Mouse (Mus musculus): Measurements from ENCODE around the gene Nudt2. TPM values are rescaled to one million over a fixed set of nuclear protein-coding genes. Genes with fewer than 3 reads are reported as not detected.

Gene Nudt2
- polyA plus RNA-seq, 1 experiment from 2014 or later: 64.7 TPM

DNA sequence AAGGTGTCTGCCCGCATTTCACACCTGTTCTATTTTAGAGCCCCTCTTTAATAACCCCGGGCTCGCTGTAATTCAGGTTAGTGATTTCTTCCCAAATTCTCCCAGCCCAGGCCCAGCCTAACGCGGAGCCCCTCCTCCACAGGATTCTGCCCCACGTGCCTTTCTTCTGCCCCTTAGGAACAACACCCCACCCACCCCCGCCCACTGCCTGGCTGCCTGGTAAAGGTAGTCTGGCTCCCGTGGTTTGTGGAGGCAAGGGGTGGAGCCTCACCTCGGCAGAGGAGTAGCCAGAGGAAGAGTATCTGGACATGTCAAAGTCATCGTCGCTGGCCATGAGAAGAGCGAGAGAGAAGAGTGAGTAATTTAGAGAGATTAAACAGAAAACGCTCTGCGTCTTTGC, 55.7 kb downstream of the Nudt2 start:
- Histone ChIP-seq H3K4me2 (ENCODE audit: low read depth, low read length, severe bottlenecking) (no peak overlapping the region), H3K9me3 (ENCODE audit: control insufficient read depth, low read length) (no peaks in the 10 kb centered on the region), H3K36me3 (ENCODE audit: control insufficient read depth, insufficient read depth, low read length) (no peaks in the 10 kb centered on the region), H3K9ac (ENCODE audit: low read length) (no peak overlapping the region), H3K27me3 (ENCODE audit: control insufficient read depth, insufficient read depth, low read length) (no peaks in the 10 kb centered on the region), H3K4me1 (replicated peaks; ENCODE audit: control insufficient read depth, insufficient read depth, low read length) (no peaks in the 10 kb centered on the region), H3K27ac (ENCODE audit: low read depth, low read length) (no peak overlapping the region), H3K4me3 (ENCODE audit: low read depth, low read length) (no peak overlapping the region)
- DNase-seq (ENCODE audit: low spot score): no peak
- ATAC-seq (replicated peaks; ENCODE audit: low FRiP score): no peak
- 46% methylated on average over 14 of the region's 14 CpGs for WGBS

DNA sequence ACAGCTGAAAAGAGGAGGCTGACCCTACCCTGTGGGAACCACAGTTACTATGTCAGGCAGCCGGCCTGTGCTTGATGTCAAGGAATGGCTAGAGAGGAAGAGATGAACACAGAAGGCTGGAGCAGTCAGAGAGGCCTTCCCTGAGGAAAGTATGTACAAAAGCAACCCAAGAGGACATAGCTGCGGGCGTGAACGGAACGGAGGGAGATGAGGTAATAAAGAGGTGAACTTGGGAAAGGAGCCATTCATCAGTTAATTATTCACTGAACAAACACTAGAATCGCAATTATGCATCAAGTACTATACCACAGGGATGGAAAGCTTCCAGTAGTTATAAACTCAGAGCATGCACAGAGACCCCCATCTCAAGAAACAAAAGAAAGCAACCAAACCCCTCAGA, 57.2 kb downstream of the Nudt2 start:
- H3K9ac ChIP-seq (ENCODE audit: low read length): no peak overlapping the region
- no peak for DNase-seq (ENCODE audit: low spot score)
- no peak overlapping the region for H3K27ac ChIP-seq (ENCODE audit: low read depth, low read length)
- 81% methylated on average over 6 of the region's 6 CpGs for WGBS
- H3K4me2 ChIP-seq (ENCODE audit: low read depth, low read length, severe bottlenecking): no peak overlapping the region
- peaks cover 7% of the 10 kb centered on the region for H3K4me1 ChIP-seq (replicated peaks; ENCODE audit: control insufficient read depth, insufficient read depth, low read length)
- no peak overlapping the region for H3K4me3 ChIP-seq (ENCODE audit: low read depth, low read length)
- H3K9me3 ChIP-seq (ENCODE audit: control insufficient read depth, low read length): no peaks in the 10 kb centered on the region
- H3K36me3 ChIP-seq (ENCODE audit: control insufficient read depth, insufficient read depth, low read length): no peaks in the 10 kb centered on the region
- H3K27me3 ChIP-seq (ENCODE audit: control insufficient read depth, insufficient read depth, low read length): no peaks in the 10 kb centered on the region
- ATAC-seq (replicated peaks; ENCODE audit: low FRiP score): no peak

DNA sequence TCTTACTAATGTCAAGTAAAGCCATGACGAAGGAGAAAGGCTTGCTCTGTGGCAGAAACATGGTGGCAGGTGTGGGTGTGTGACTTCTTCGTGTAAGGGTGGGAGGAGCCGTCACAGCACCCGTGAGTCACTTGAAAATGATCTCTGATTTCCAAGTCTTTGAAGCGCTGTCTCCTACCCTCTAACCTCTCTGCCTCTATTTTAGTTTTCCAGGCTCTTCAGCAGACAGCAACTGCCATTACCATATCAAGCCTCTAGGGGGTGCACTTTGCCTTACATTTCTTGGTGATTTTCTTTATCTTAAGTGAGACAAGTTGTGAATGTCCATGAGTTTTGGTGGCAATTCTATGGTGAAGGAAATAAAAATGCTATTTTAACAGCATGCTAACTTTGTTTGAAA, 57.8 kb downstream of the Nudt2 start:
- no peak for ATAC-seq (replicated peaks; ENCODE audit: low FRiP score)
- 53% methylated on average over 5 of the region's 5 CpGs for WGBS
- Histone ChIP-seq H3K27me3 (ENCODE audit: control insufficient read depth, insufficient read depth, low read length) (no peaks in the 10 kb centered on the region), H3K4me2 (ENCODE audit: low read depth, low read length, severe bottlenecking) (no peak overlapping the region), H3K36me3 (ENCODE audit: control insufficient read depth, insufficient read depth, low read length) (no peaks in the 10 kb centered on the region), H3K9ac (ENCODE audit: low read length) (no peak overlapping the region), H3K4me3 (ENCODE audit: low read depth, low read length) (no peak overlapping the region), H3K27ac (ENCODE audit: low read depth, low read length) (no peak overlapping the region), H3K9me3 (ENCODE audit: control insufficient read depth, low read length) (no peaks in the 10 kb centered on the region), H3K4me1 (replicated peaks; ENCODE audit: control insufficient read depth, insufficient read depth, low read length) (peaks cover 8% of the 10 kb centered on the region)
- no peak for DNase-seq (ENCODE audit: low spot score)

DNA sequence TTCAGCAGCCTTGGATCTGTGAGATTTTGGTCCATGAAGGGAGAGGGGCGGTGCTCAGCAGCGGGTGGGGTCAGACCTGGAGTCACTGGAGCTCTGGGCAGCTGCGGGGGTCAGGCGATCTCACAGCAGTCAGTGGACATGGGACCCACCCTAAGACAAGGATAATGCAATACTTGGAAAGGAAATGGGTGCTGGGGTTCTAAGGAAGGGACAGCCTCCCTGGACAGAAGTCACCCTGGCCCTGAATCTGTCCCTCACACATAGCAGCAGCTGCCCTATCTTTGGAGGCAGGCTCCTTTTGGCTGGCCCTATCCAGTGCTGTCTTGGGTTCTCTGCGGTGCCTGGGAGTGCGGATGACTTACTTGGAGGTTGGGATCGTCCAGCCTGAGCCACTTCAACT, 58.9 kb downstream of the Nudt2 start:
- Histone ChIP-seq H3K9ac (ENCODE audit: low read length) (no peak overlapping the region), H3K4me2 (ENCODE audit: low read depth, low read length, severe bottlenecking) (no peak overlapping the region), H3K27me3 (ENCODE audit: control insufficient read depth, insufficient read depth, low read length) (no peaks in the 10 kb centered on the region), H3K36me3 (ENCODE audit: control insufficient read depth, insufficient read depth, low read length) (no peaks in the 10 kb centered on the region), H3K27ac (ENCODE audit: low read depth, low read length) (no peak overlapping the region), H3K4me1 (replicated peaks; ENCODE audit: control insufficient read depth, insufficient read depth, low read length) (peaks cover 15% of the 10 kb centered on the region), H3K9me3 (ENCODE audit: control insufficient read depth, low read length) (no peaks in the 10 kb centered on the region), H3K4me3 (ENCODE audit: low read depth, low read length) (no peak overlapping the region)
- DNase-seq (ENCODE audit: low spot score): no peak
- no peak for ATAC-seq (replicated peaks; ENCODE audit: low FRiP score)
- WGBS: 82% methylated on average over 7 of the region's 7 CpGs

DNA sequence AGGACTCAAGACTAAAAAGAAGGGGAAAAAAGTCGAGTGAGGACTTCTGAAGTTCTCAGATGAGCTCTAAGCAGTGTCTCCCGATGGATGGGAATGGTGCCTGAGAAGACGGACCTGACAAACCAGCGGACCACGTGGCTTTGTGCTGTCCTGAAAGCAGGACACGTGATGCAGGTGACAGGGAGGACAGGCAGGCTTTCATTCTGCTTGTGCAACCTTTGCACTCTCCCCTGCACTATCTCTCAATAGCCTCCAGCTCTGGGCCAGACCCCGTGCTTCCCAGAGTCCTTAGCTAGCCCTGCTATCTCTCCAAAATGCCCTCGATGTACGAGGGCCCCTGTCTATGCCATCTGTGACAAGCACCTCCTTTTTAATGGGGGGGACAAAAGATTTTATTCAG, 59.9 kb downstream of the Nudt2 start:
- H3K36me3 ChIP-seq (ENCODE audit: control insufficient read depth, insufficient read depth, low read length): no peaks in the 10 kb centered on the region

DNA sequence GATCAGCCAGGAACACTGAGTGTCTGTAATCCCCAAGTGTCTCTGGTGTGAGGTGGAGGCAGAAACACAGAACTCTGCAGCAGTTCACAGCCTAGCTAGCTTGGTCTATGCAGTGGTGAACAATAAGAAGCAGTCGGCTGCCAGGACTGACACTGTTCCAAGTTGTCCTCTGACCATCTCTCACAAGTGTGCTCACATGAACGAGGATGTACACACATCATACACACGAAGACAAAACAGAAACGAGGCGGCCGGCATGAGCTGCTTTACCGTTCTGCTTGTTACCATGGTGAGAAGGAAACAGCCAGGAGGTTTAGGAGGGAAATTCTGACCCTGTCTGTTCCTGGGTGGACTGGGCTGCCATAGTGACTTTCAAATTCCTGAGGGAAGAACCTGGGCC, 61.6 kb downstream of the Nudt2 start:
- ATAC-seq (replicated peaks; ENCODE audit: low FRiP score) (peak; percentile 16; the same call in 1 of the 2 replicates), DNase-seq (ENCODE audit: low spot score) (no peak)
- Histone ChIP-seq H3K4me1 (replicated peaks; ENCODE audit: control insufficient read depth, insufficient read depth, low read length) (peaks cover 15% of the 10 kb centered on the region), H3K4me3 (ENCODE audit: low read depth, low read length) (no peak overlapping the region), H3K27me3 (ENCODE audit: control insufficient read depth, insufficient read depth, low read length) (no peaks in the 10 kb centered on the region), H3K9me3 (ENCODE audit: control insufficient read depth, low read length) (no peaks in the 10 kb centered on the region), H3K36me3 (ENCODE audit: control insufficient read depth, insufficient read depth, low read length) (no peaks in the 10 kb centered on the region), H3K27ac (ENCODE audit: low read depth, low read length) (no peak overlapping the region), H3K9ac (ENCODE audit: low read length) (peak overlapping the region; percentile 33), H3K4me2 (ENCODE audit: low read depth, low read length, severe bottlenecking) (no peak overlapping the region)
- WGBS: 42% methylated on average over 7 of the region's 7 CpGs

More for the DNA sequence above, 59.9 kb downstream of the Nudt2 start:
- no peak overlapping the region for H3K9ac ChIP-seq (ENCODE audit: low read length)
- H3K27ac ChIP-seq (ENCODE audit: low read depth, low read length): no peak overlapping the region
- H3K9me3 ChIP-seq (ENCODE audit: control insufficient read depth, low read length): no peaks in the 10 kb centered on the region
- H3K4me3 ChIP-seq (ENCODE audit: low read depth, low read length): no peak overlapping the region
- no peak for ATAC-seq (replicated peaks; ENCODE audit: low FRiP score)
- H3K4me2 ChIP-seq (ENCODE audit: low read depth, low read length, severe bottlenecking): no peak overlapping the region
- H3K27me3 ChIP-seq (ENCODE audit: control insufficient read depth, insufficient read depth, low read length): no peaks in the 10 kb centered on the region
- H3K4me1 ChIP-seq (replicated peaks; ENCODE audit: control insufficient read depth, insufficient read depth, low read length): peaks cover 15% of the 10 kb centered on the region
- WGBS: 70% methylated on average over 9 of the region's 9 CpGs
- DNase-seq (ENCODE audit: low spot score): no peak

DNA sequence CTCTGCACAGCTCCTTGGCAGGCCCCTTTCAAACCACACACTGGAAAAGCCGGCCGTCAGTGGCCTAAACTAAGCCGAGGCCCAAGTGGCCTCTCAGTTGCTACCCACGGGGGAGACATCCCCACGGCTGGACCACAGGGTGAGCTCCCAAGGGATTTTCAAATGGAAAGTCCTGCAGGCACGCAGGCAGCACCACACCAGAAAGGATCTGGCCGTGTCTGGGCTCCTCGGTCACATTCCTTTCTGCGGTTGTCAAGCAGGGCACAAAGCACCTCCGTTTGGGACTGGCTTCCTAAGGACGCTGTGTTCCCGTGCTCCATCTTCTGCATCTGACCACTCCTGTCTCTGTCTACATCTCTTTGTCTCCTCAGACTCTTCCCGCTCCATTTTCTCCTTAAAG, 62.1 kb downstream of the Nudt2 start:
- H3K36me3 ChIP-seq (ENCODE audit: control insufficient read depth, insufficient read depth, low read length): no peaks in the 10 kb centered on the region
- H3K27me3 ChIP-seq (ENCODE audit: control insufficient read depth, insufficient read depth, low read length): no peaks in the 10 kb centered on the region
- no peaks in the 10 kb centered on the region for H3K9me3 ChIP-seq (ENCODE audit: control insufficient read depth, low read length)
- peak overlapping the region; percentile 33 for H3K9ac ChIP-seq (ENCODE audit: low read length)
- peak overlapping the region; percentile 37; the same call in 1 of the 2 replicates for H3K27ac ChIP-seq (ENCODE audit: low read depth, low read length)
- 17% methylated on average over 13 of the region's 13 CpGs for WGBS
- DNase-seq (ENCODE audit: low spot score) (peak; percentile 65), ATAC-seq (replicated peaks; ENCODE audit: low FRiP score) (peak; percentile 55)
- H3K4me1 ChIP-seq (replicated peaks; ENCODE audit: control insufficient read depth, insufficient read depth, low read length): peaks cover 15% of the 10 kb centered on the region
- H3K4me2 ChIP-seq (ENCODE audit: low read depth, low read length, severe bottlenecking): no peak overlapping the region
- no peak overlapping the region for H3K4me3 ChIP-seq (ENCODE audit: low read depth, low read length)

DNA sequence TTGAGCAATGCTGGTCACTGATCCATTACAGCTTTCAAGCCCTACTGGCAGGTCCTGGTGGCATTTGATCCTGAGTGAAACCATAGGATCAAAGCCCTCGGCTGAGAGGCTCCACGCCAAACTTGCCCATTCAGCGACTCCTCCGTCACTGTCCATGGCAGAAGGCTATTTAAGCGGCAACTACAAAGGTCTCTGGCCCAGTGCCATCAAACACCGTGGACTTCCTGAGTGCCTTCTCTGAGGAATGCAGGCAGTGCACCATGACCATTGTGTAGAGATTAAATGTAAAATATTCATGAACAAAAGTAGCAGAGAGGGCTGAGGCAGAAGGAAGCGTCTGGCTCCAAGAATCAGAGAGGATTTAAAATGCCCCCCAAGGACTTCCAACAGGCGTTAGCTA, 63.0 kb downstream of the Nudt2 start:
- no peaks in the 10 kb centered on the region for H3K27me3 ChIP-seq (ENCODE audit: control insufficient read depth, insufficient read depth, low read length)
- ATAC-seq (replicated peaks; ENCODE audit: low FRiP score) (peak; percentile 39; the same call in 1 of the 2 replicates), DNase-seq (ENCODE audit: low spot score) (no peak)
- H3K4me1 ChIP-seq (replicated peaks; ENCODE audit: control insufficient read depth, insufficient read depth, low read length): peaks cover 15% of the 10 kb centered on the region
- no peak overlapping the region for H3K27ac ChIP-seq (ENCODE audit: low read depth, low read length)
- no peaks in the 10 kb centered on the region for H3K9me3 ChIP-seq (ENCODE audit: control insufficient read depth, low read length)
- no peaks in the 10 kb centered on the region for H3K36me3 ChIP-seq (ENCODE audit: control insufficient read depth, insufficient read depth, low read length)
- no peak overlapping the region for H3K4me3 ChIP-seq (ENCODE audit: low read depth, low read length)
- 28% methylated on average over 8 of the region's 8 CpGs for WGBS
- no peak overlapping the region for H3K4me2 ChIP-seq (ENCODE audit: low read depth, low read length, severe bottlenecking)
- H3K9ac ChIP-seq (ENCODE audit: low read length): no peak overlapping the region
